8 mouse cellular contexts compared by ENCODE assay signal in genomic region chr13:24761403-24762227, GRCm38 (mm10). TPM values are rescaled to one million over a fixed set of nuclear protein-coding genes. Genes with fewer than 3 reads are reported as not detected.
DNase-seq lines count a peak whose midpoint lies in the region; ATAC-seq lines count a peak whose summit lies in the region.

TSS of gene Gmnn (minus strand) at chr13:24761923.

- H3K79me2 ChIP-seq in macrophage (ENCODE audit: inconsistent target), result peaks cover 46% of the 10 kb centered on the region

- peak within 1 kb of the TSS; percentile 72 for H3K9ac ChIP-seq in hindbrain, embryonic 16.5 days (ENCODE audit: low read depth, low read length)

- under 1% methylated on average over 78 of the region's 79 CpGs for WGBS in hindbrain, embryonic 16.5 days
- WGBS in macrophage (ENCODE audit: missing documents), result under 1% methylated on average over 79 of the region's 79 CpGs

- peaks cover 6% of the 10 kb centered on the region for H3K4me1 ChIP-seq in hindbrain, embryonic 16.5 days (ENCODE audit: control insufficient read depth, insufficient read depth, low read depth, low read length)

- peak within 1 kb of the TSS; percentile 80 for H3K27ac ChIP-seq in hindbrain, embryonic 16.5 days (ENCODE audit: low read depth, low read length)
- H3K27ac ChIP-seq in macrophage, result peak within 1 kb of the TSS; percentile 47

- ATAC-seq in hindbrain, embryonic 16.5 days, result peak; percentile 98

- peak within 1 kb of the TSS; percentile 100 for H3K4me3 ChIP-seq in hindbrain, embryonic 16.5 days (ENCODE audit: low read length)
- peak within 1 kb of the TSS; percentile 74 for H3K4me3 ChIP-seq in macrophage (ENCODE audit: inconsistent target)

- no peaks in the 10 kb centered on the region for H3K9me3 ChIP-seq in hindbrain, embryonic 16.5 days (ENCODE audit: control insufficient read depth, low read length)

- H3K27me3 ChIP-seq in hindbrain, embryonic 16.5 days (replicated peaks; ENCODE audit: control insufficient read depth, insufficient read depth, low read length), result no peaks in the 10 kb centered on the region

- peak within 1 kb of the TSS; percentile 87 for H3K4me2 ChIP-seq in hindbrain, embryonic 16.5 days (ENCODE audit: low read length)

- H3K36me3 ChIP-seq in hindbrain, embryonic 16.5 days (ENCODE audit: control insufficient read depth, insufficient read depth, low read length), result no peaks in the 10 kb centered on the region
- H3K36me3 ChIP-seq in macrophage (ENCODE audit: inconsistent target), result peaks cover 9% of the 10 kb centered on the region; the same call in 1 of the 2 replicates

- peak; percentile 92 for DNase-seq in T-cell, adult 2 months (ENCODE audit: low spot score)
- peak; percentile 78 to 84 for DNase-seq in cerebellum, postnatal 36 days
- DNase-seq in gastrocnemius, adult 18-20 months (ENCODE audit: low spot score), result peak; percentile 83
- peak; percentile 71 to 87 for DNase-seq in left cerebral cortex, adult 18-20 months (ENCODE audit: low spot score in 2 of 2)
- peak; percentile 89 for DNase-seq in right cerebral cortex, adult 18-20 months
- DNase-seq in urinary bladder, postnatal 10 days (ENCODE audit: low spot score), result peak; percentile 36

RNA-seq across cellular contexts. Expression of gene Gmnn, which starts in this region (rescaled TPM):
- total RNA-seq in gastrocnemius, adult 18-20 months (2021), result 1 to 10 TPM; 4.1 to 4.2 TPM
- polyA plus RNA-seq in hindbrain, embryonic 16.5 days (2015; fragmentation: Nextera tagmentation; extraction: Ambion mirVana), result 19.8 and 20.1 TPM in 2 replicates
- total RNA-seq in left cerebral cortex, adult 18-20 months (2021), result 1 to 10 TPM; 2.7 to 4.2 TPM
- total RNA-seq in macrophage (2018; cell fraction: chromatin; rRNA removed), result 10 to 100 TPM in 8 of 26 experiments, 1 to 10 TPM in 17, under 1 TPM in 1; 0.90 to 22.3 (median 5.3) TPM
- total RNA-seq in macrophage (2018; cell fraction: cytosol; rRNA removed), result 10 to 100 TPM in 25 of 26 experiments, 1 to 10 TPM in 1; 8.1 to 30.0 (median 21.3) TPM
- total RNA-seq in macrophage (2018; cell fraction: nucleus; rRNA removed), result 10 to 100 TPM in 7 of 26 experiments, 1 to 10 TPM in 19; 1.8 to 37.5 (median 8.4) TPM
- 31.4 to 90.9 TPM (median 48.0 TPM) in 3 replicates for polyA plus RNA-seq in macrophage (2018)

Comparison
In these comparisons a context has a peak if more than half of its experiments do, and no peak if none do; other contexts are left out.
1. Peak in every context shown above with its lines: DNase-seq, ATAC-seq, H3K4me3 ChIP-seq and H3K27ac ChIP-seq.
2. DNase-seq: peak in every context shown above with its lines; median percentile 92 in T-cell, adult 2 months; 89 in right cerebral cortex, adult 18-20 months; 83 in gastrocnemius, adult 18-20 months; 81 in cerebellum, postnatal 36 days; 79 in left cerebral cortex, adult 18-20 months; 36 in urinary bladder, postnatal 10 days.